23 mouse cellular contexts compared by ENCODE assay signal in the genomic region with DNA sequence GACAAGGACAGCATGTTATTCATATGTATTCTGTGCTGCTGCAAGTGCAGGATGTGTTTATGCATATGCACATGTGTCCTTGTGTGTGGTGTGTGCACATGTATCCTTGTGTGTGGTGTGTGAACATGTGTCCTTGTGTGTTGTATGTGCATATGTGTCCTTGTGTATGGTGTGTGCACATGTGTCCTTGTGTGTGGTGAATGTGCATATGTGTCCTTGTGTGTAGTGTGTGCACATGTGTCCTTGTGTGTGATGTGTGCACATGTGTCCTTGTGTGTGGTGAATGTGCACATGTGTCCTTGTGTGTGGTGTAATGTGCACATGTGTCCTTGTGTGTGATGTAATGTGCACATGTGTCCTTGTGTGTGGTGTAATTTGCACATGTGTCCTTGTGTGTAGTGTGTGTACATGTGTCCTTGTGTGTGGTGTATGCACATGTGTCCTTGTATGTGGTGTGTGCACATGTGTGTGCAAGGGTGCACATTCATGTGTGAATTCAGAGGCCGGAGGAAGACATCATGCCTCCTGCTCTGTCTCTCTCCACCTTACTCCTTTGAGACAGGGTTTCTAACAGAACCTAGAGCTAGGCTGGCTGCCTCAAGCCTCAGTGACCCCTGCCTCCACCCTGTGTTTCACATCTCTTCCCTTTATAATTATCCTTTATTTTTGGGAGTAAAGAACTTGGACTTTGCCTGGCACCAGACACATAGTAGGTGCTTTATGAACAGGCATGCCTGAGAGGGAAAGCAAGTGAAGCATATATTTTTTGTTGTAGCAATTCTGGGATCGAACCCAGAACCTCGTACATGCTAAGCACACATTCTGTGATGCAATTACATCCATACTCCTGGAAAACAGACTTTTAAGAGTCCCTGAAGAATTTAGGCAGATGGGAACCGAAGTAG.
A peak's percentile ranks its signal among the peaks of the same experiment; 100 is the strongest.
DNase-seq lines count a peak whose midpoint lies in the region; ATAC-seq and TF ChIP-seq lines count a peak whose summit lies in the region.
"Had no signal": no experiment of that assay in that cellular context is flagged by ENCODE, and none has a peak within 500 bp of the region (broad histone marks: within the 10 kb centered on the region; RNA-seq: fewer than 3 reads in every experiment).

No protein-coding gene starts in this region.

- H3K9ac ChIP-seq in forebrain, postnatal 0 days, result no peak overlapping the region
- H3K9ac ChIP-seq in forebrain, embryonic 12.5 days, result no peak overlapping the region
- H3K9ac ChIP-seq in MEL (ENCODE audit: control insufficient read depth, low read depth, low read length, poor library complexity, severe bottlenecking), result no peak overlapping the region
- H3K9ac ChIP-seq: embryonic facial prominence, embryonic 13.5 days; embryonic facial prominence, embryonic 15.5 days had no signal

- H3K79me2 ChIP-seq in MEL (ENCODE audit: control insufficient read depth, insufficient read depth, low read length, poor library complexity), result no peaks in the 10 kb centered on the region

- DNase-seq in forebrain, postnatal 0 days, result peak; percentile 21
- DNase-seq in heart, embryonic 10.5 days (ENCODE audit: low spot score), result peak; percentile 58
- DNase-seq in heart, adult 8-10 months (ENCODE audit: low spot score), result no peak
- no peak for DNase-seq in MEL (ENCODE audit: low read depth, low spot score)
- DNase-seq in brain, adult 2 months (ENCODE audit: low read depth, low spot score), result peak; percentile 37
- DNase-seq: adrenal gland, adult 8-10 months; adrenal gland, postnatal 14 days; adrenal gland, postnatal 36 days; cerebellum, adult 11 months; cerebellum, adult 18-20 months; cerebellum, adult 9-10 months; cerebellum, postnatal 10 days; cerebellum, postnatal 36 days; embryo, embryonic 11 days had no signal

- no peaks in the 10 kb centered on the region for H3K36me3 ChIP-seq in forebrain, postnatal 0 days (ENCODE audit: insufficient read depth)
- no peaks in the 10 kb centered on the region for H3K36me3 ChIP-seq in forebrain, embryonic 12.5 days (replicated peaks)
- H3K36me3 ChIP-seq in heart, embryonic 10.5 days, result 0 out of 2 replicates have a peak, but pooled peaks cover 3% of the 10 kb centered on the region
- no peaks in the 10 kb centered on the region for H3K36me3 ChIP-seq in MEL (ENCODE audit: control insufficient read depth in 1 of 2, insufficient read depth in 2 of 2, low read length in 2 of 2)
- H3K36me3 ChIP-seq: embryonic facial prominence, embryonic 13.5 days; embryonic facial prominence, embryonic 15.5 days had no signal

- H3K9me3 ChIP-seq in forebrain, postnatal 0 days (ENCODE audit: low read length), result no peaks in the 10 kb centered on the region; the same call in 1 of the 2 replicates
- peaks cover 9% of the 10 kb centered on the region; the same call in 1 of the 2 replicates for H3K9me3 ChIP-seq in forebrain, embryonic 12.5 days
- H3K9me3 ChIP-seq in heart, embryonic 10.5 days, result no peaks in the 10 kb centered on the region; the same call in 1 of the 2 replicates
- no peaks in the 10 kb centered on the region for H3K9me3 ChIP-seq in MEL (replicated peaks; ENCODE audit: insufficient read depth, low read length)
- H3K9me3 ChIP-seq: embryonic facial prominence, embryonic 13.5 days; embryonic facial prominence, embryonic 15.5 days had no signal

- TF ChIP-seq RAD21 in MEL (IDR thresholded peaks at IDR 0.05; ENCODE audit: low read depth, low read length), result no peak

- peak; percentile 16; the same call in 1 of the 2 replicates for ATAC-seq in forebrain, postnatal 0 days
- ATAC-seq in forebrain, embryonic 12.5 days (ENCODE audit: low FRiP score), result no peak
- no peak for ATAC-seq in erythroid progenitor cell, adult 5-6 weeks (replicated peaks; ENCODE audit: low FRiP score, poor library complexity, severe bottlenecking)
- ATAC-seq: activated CD4-positive, CD25-positive, alpha-beta regulatory T cell, adult 4 months; forebrain, embryonic 14.5 days; forebrain, embryonic 16.5 days; Patski had no signal

- no peak for TF ChIP-seq CTCF in forebrain, postnatal 0 days (IDR thresholded peaks at IDR 0.05; ENCODE audit: low read depth)
- TF ChIP-seq CTCF in MEL (IDR thresholded peaks at IDR 0.05 in 2 of 3, conservative IDR thresholded peaks at IDR 0.05 in 1 of 3; ENCODE audit: control insufficient read depth in 1 of 3, insufficient read depth in 1 of 3, low read depth in 2 of 3, low read length in 3 of 3, poor library complexity in 1 of 3, severe bottlenecking in 1 of 3), result no peak

- no peak for TF ChIP-seq EP300 in MEL (IDR thresholded peaks at IDR 0.05; ENCODE audit: low read depth in 1 of 2, low read length in 2 of 2)

- H3K4me1 ChIP-seq in forebrain, postnatal 0 days (ENCODE audit: insufficient read depth), result peaks cover 1% of the 10 kb centered on the region; the same call in 1 of the 2 replicates
- H3K4me1 ChIP-seq in forebrain, embryonic 12.5 days, result no peaks in the 10 kb centered on the region
- no peaks in the 10 kb centered on the region for H3K4me1 ChIP-seq in heart, embryonic 10.5 days
- H3K4me1 ChIP-seq in MEL (ENCODE audit: control insufficient read depth in 1 of 2, insufficient read depth in 2 of 2, low read length in 2 of 2), result peaks cover 0 to 6% of the 10 kb centered on the region in 2 experiments; a peak in 1 of 4 replicates
- H3K4me1 ChIP-seq: embryonic facial prominence, embryonic 15.5 days had no signal

- no peak overlapping the region for H3K27ac ChIP-seq in forebrain, postnatal 0 days (ENCODE audit: low read depth, low read length)
- no peak overlapping the region for H3K27ac ChIP-seq in forebrain, embryonic 12.5 days
- no peak overlapping the region for H3K27ac ChIP-seq in heart, embryonic 10.5 days
- no peak overlapping the region for H3K27ac ChIP-seq in MEL (ENCODE audit: control insufficient read depth, low read depth, low read length)
- H3K27ac ChIP-seq: embryonic facial prominence, embryonic 13.5 days; embryonic facial prominence, embryonic 15.5 days had no signal

- WGBS in forebrain, postnatal 0 days, result 78% methylated on average over 4 of the region's 4 CpGs
- WGBS in forebrain, embryonic 12.5 days, result 94% methylated on average over 4 of the region's 4 CpGs
- WGBS in heart, embryonic 10.5 days, result 85% methylated on average over 4 of the region's 4 CpGs

- H3K4me2 ChIP-seq in forebrain, postnatal 0 days (ENCODE audit: low read depth), result no peak overlapping the region
- H3K4me2 ChIP-seq in forebrain, embryonic 12.5 days, result no peak overlapping the region
- H3K4me2 ChIP-seq: embryonic facial prominence, embryonic 13.5 days; embryonic facial prominence, embryonic 15.5 days had no signal

- no peak for TF ChIP-seq POLR2A in MEL (IDR thresholded peaks at IDR 0.05; ENCODE audit: control insufficient read depth in 1 of 2, insufficient read depth in 1 of 2, low read depth in 1 of 2, low read length in 2 of 2, poor library complexity in 1 of 2)

- no peak overlapping the region for H3K4me3 ChIP-seq in forebrain, postnatal 0 days (ENCODE audit: low read depth, low read length)
- H3K4me3 ChIP-seq in forebrain, embryonic 12.5 days (replicated peaks), result no peak overlapping the region
- H3K4me3 ChIP-seq in heart, embryonic 10.5 days, result no peak overlapping the region
- no peak overlapping the region for H3K4me3 ChIP-seq in MEL (ENCODE audit: control insufficient read depth in 1 of 2, insufficient read depth in 1 of 2, low read depth in 2 of 2, low read length in 2 of 2)
- H3K4me3 ChIP-seq: embryonic facial prominence, embryonic 13.5 days; embryonic facial prominence, embryonic 15.5 days; erythroblast, embryonic 14.5 days had no signal

- H3K27me3 ChIP-seq in forebrain, postnatal 0 days (ENCODE audit: insufficient read depth, low read length), result no peaks in the 10 kb centered on the region
- H3K27me3 ChIP-seq in forebrain, embryonic 12.5 days, result peaks cover 6% of the 10 kb centered on the region; the same call in 1 of the 2 replicates
- no peaks in the 10 kb centered on the region for H3K27me3 ChIP-seq in heart, embryonic 10.5 days (ENCODE audit: insufficient read depth, poor library complexity, severe bottlenecking)
- no peaks in the 10 kb centered on the region for H3K27me3 ChIP-seq in MEL (ENCODE audit: control insufficient read depth in 1 of 2, insufficient read depth in 2 of 2, low read length in 2 of 2)
- H3K27me3 ChIP-seq: embryonic facial prominence, embryonic 15.5 days; Patski had no signal

TF ChIP-seq in MEL, 35 proteins besides CTCF, POLR2A, EP300 and RAD21:
- no peak for TF ChIP-seq ELF1 (IDR thresholded peaks at IDR 0.05; ENCODE audit: low read depth, low read length)
- no peak for TF ChIP-seq ZMIZ1 (IDR thresholded peaks at IDR 0.05; ENCODE audit: low read depth, low read length)
- peak; percentile 86; the same call in 1 of the 2 replicates for TF ChIP-seq ZKSCAN1 (IDR thresholded peaks at IDR 0.05; ENCODE audit: low read depth, low read length)
- TF ChIP-seq MAX (IDR thresholded peaks at IDR 0.05; ENCODE audit: low read length), result 0 out of 2 replicates have a peak, but pooled peaks have one; percentile 57
- TF ChIP-seq ZC3H11A (IDR thresholded peaks at IDR 0.05; ENCODE audit: low read depth, low read length), result no peak
- TF ChIP-seq POLR2AphosphoS5 (IDR thresholded peaks at IDR 0.05; ENCODE audit: borderline replicate concordance, low read depth, low read length), result peak; percentile 90; the same call in 1 of the 2 replicates
- TF ChIP-seq MEF2A (IDR thresholded peaks at IDR 0.05; ENCODE audit: extremely low read depth, insufficient replicate concordance, low read depth, low read length, poor library complexity, severe bottlenecking), result no peak

Comparison
In these comparisons a context has a peak if more than half of its experiments do, and no peak if none do; other contexts are left out.
1. DNase-seq: peak in forebrain, postnatal 0 days (single experiment), heart, embryonic 10.5 days (single experiment) and brain, adult 2 months (single experiment); none in heart, adult 8-10 months (single experiment) and MEL (single experiment).